Mouse (Mus musculus): ENCODE measurements around the gene Stat6. TPM values are rescaled to one million over a fixed set of nuclear protein-coding genes. Genes with fewer than 3 reads are reported as not detected.

The Stat6 gene
- polyA plus RNA-seq, 1 experiment: 70.2 TPM

GRCm38 (mm10) chr10:127707721-127708120, 64.9 kb downstream of the Stat6 start:
- no peaks in the 10 kb centered on the region for H3K36me3 ChIP-seq (ENCODE audit: control insufficient read depth, insufficient read depth, low read length)
- H3K27ac ChIP-seq (ENCODE audit: insufficient read depth, low read depth, low read length): no peak overlapping the region
- peak; percentile 55 for DNase-seq
- no peak overlapping the region for H3K4me3 ChIP-seq (ENCODE audit: insufficient read depth, low read depth, low read length)
- no peaks in the 10 kb centered on the region for H3K27me3 ChIP-seq (replicated peaks; ENCODE audit: control insufficient read depth, insufficient read depth, low read length)
- WGBS: 67% methylated on average over 7 of the region's 7 CpGs
- TF ChIP-seq POLR2A (IDR thresholded peaks at IDR 0.05; ENCODE audit: low read depth, low read length) (no peak), CTCF (conservative IDR thresholded peaks at IDR 0.05; ENCODE audit: insufficient read depth, insufficient read length, low read depth, low read length) (no peak)
- no peaks in the 10 kb centered on the region for H3K4me1 ChIP-seq (ENCODE audit: control insufficient read depth, insufficient read depth, low read length)

GRCm38 (mm10) chr10:127708850-127709370, 66.1 kb downstream of the Stat6 start:
- TF ChIP-seq POLR2A (IDR thresholded peaks at IDR 0.05; ENCODE audit: low read depth, low read length) (no peak), CTCF (conservative IDR thresholded peaks at IDR 0.05; ENCODE audit: insufficient read depth, insufficient read length, low read depth, low read length) (no peak)
- no peaks in the 10 kb centered on the region for H3K36me3 ChIP-seq (ENCODE audit: control insufficient read depth, insufficient read depth, low read length)
- 95% methylated on average over 3 of the region's 3 CpGs for whole genome bisulfite sequencing
- DNase-seq: no peak
- no peaks in the 10 kb centered on the region for H3K27me3 ChIP-seq (replicated peaks; ENCODE audit: control insufficient read depth, insufficient read depth, low read length)
- H3K4me1 ChIP-seq (ENCODE audit: control insufficient read depth, insufficient read depth, low read length): no peaks in the 10 kb centered on the region
- H3K4me3 ChIP-seq (ENCODE audit: insufficient read depth, low read depth, low read length): no peak overlapping the region
- H3K27ac ChIP-seq (ENCODE audit: insufficient read depth, low read depth, low read length): no peak overlapping the region

- TF ChIP-seq CTCF (conservative IDR thresholded peaks at IDR 0.05; ENCODE audit: insufficient read depth, insufficient read length, low read depth, low read length) (no peak), POLR2A (IDR thresholded peaks at IDR 0.05; ENCODE audit: low read depth, low read length) (no peak)
- Histone ChIP-seq H3K4me3 (ENCODE audit: insufficient read depth, low read depth, low read length) (no peak overlapping the region), H3K27me3 (replicated peaks; ENCODE audit: control insufficient read depth, insufficient read depth, low read length) (no peaks in the 10 kb centered on the region), H3K27ac (ENCODE audit: insufficient read depth, low read depth, low read length) (no peak overlapping the region), H3K36me3 (ENCODE audit: control insufficient read depth, insufficient read depth, low read length) (no peaks in the 10 kb centered on the region), H3K4me1 (ENCODE audit: control insufficient read depth, insufficient read depth, low read length) (no peaks in the 10 kb centered on the region)
- WGBS: 55% methylated on average over 13 of the region's 13 CpGs
- no peak for DNase-seq
Observed at GRCm38 (mm10) chr10:127710331-127710730, 67.5 kb downstream of the Stat6 start.

Other genes starting within 250 kb of the Stat6 start
- 1.2 and 3.0 TPM in 2 replicates for gene Stac3, start 141.3 kb upstream of the Stat6 start, polyA plus RNA-seq (2012; rRNA removed)
- gene Ndufa4l2, start 128.0 kb upstream of the Stat6 start, polyA plus RNA-seq (2012; rRNA removed): 24.4 and 27.4 TPM in 2 replicates
- 232 and 274 TPM in 2 replicates for gene Shmt2, start 120.5 kb upstream of the Stat6 start, polyA plus RNA-seq (2012; rRNA removed)
- gene Nxph4, start 108.4 kb upstream of the Stat6 start, polyA plus RNA-seq (2012; rRNA removed): 2.0 and 2.2 TPM in 2 replicates
- 55.3 and 57.8 TPM in 2 replicates for gene Lrp1, start 21.8 kb upstream of the Stat6 start, polyA plus RNA-seq (2012; rRNA removed)
- gene Nemp1, start 23.9 kb downstream of the Stat6 start, polyA plus RNA-seq (2012; rRNA removed): 2.3 and 2.5 TPM in 2 replicates
- 17.9 and 18.6 TPM in 2 replicates for gene Nab2, start 25.6 kb downstream of the Stat6 start, polyA plus RNA-seq (2012; rRNA removed)
- gene Myo1a, start 62.2 kb downstream of the Stat6 start, polyA plus RNA-seq (2012; rRNA removed): 0.06 and 0.18 TPM in 2 replicates
- gene Tac2, start 81.5 kb downstream of the Stat6 start, polyA plus RNA-seq (2012; rRNA removed): 0.26 TPM in 1 of 2 replicates, not detected in the other
- gene Zbtb39, start 96.6 kb downstream of the Stat6 start, polyA plus RNA-seq (2012; rRNA removed): 7.2 and 7.3 TPM in 2 replicates
- 8.1 and 9.7 TPM in 2 replicates for gene Gpr182, start 108.7 kb downstream of the Stat6 start, polyA plus RNA-seq (2012; rRNA removed)
- gene Rdh1, start 116.7 kb downstream of the Stat6 start, polyA plus RNA-seq (2012; rRNA removed): 1.1 and 1.3 TPM in 2 replicates
- gene Rdh16f1, start 116.8 kb downstream of the Stat6 start, polyA plus RNA-seq (2012; rRNA removed): 2.1 and 2.3 TPM in 2 replicates
- gene Rdh9, start 133.4 kb downstream of the Stat6 start, polyA plus RNA-seq (2012; rRNA removed): 0.10 and 0.13 TPM in 2 replicates
- 61.2 and 67.5 TPM in 2 replicates for gene Rdh16, start 158.2 kb downstream of the Stat6 start, polyA plus RNA-seq (2012; rRNA removed)
- gene Rdh19, start 206.9 kb downstream of the Stat6 start, polyA plus RNA-seq (2012; rRNA removed): 1.6 and 2.0 TPM in 2 replicates
- gene Rdh16f2, start 223.5 kb downstream of the Stat6 start, polyA plus RNA-seq (2012; rRNA removed): 391 and 483 TPM in 2 replicates
- gene Rdh7, start 245.8 kb downstream of the Stat6 start, polyA plus RNA-seq (2012; rRNA removed): 0.20 and 0.31 TPM in 2 replicates

All from kidney, adult 2 months (tissue).